Mouse (Mus musculus) spleen, adult 2 months (tissue): Measurements from ENCODE around the gene Lypla2.

Source experiments
- CTCF ChIP-seq: fragments of 200-500 bp; IDR thresholded peaks from 2 replicates; pipeline ENCODE4 v1.5.1; 2011; ENCODE audit warnings: mild to moderate bottlenecking, inconsistent platforms; ENCODE audit not compliant: insufficient read depth, insufficient read length, insufficient replicate concordance; ENCODE audit errors: extremely low read depth
- POLR2A ChIP-seq: fragments of 200-500 bp; IDR thresholded peaks from 2 replicates; pipeline ENCODE4 v1.6.1; 2011; ENCODE audit warnings: low read depth, low read length, inconsistent platforms

DNA sequence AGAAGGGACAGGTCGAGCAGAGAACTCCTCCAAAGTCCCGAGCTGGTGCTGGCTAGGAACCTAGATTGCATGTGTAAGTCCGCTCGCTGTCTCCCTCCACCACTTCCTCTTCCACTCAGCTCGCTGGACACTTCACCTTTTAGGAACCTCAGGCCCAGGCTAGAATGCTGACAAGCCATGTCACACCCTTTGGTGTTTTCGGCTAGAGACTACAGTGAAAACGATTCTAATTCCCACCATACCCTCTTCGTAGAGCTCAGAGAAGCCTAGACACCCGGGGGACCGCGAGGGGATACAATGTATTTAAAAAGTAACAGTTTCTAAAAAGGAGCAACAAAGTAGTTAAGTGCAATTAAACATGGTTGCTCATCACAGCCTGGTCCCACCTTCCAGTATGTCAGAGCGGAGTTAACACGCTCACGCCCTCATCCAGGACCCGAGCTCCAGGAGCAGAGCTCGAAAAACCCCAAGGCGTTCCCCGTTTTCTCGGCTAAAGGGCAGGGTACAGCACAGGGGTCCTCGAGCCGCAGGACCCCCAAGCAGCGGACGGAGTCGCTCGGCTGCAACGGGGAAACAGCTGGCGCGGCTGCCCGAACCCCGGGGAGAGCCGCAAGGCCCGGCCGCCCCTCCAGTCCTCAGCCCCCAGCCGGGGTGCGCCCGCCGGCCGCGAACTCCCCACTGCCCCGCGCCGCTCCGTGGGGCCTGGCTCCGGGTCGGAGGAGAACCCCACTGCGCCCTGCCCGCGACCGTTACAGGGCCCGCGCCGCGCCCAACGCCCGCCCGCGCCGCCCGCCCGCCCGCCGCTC is 48.5 kb upstream of the Lypla2 start:
- TF ChIP-seq POLR2A (no peak), CTCF (no peak)
